Mouse (Mus musculus): ENCODE data around the gene Ngf.

DNA sequence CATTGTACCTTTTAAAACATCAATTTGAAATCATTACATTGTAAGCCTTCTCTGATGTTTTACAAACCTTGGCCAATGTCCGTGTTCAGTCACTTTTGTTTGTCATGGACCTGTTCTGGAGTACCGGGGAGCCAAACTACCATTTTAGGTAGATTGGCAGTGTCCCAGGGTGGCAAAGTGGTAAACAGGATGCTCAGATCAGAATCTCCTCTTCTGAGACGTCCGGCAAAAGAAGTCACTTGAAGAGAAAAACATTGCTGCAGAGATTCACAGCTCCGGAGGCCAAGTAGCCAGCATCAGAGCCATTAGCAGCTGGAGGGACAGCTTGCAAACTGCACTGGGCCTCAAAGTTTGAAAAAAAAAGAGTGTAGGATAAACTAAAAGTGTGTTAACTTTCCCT lies 9.2 kb upstream of the Ngf start:
- TF ChIP-seq CHD2 (IDR thresholded peaks at IDR 0.05; ENCODE audit: low read depth, low read length) (no peak), MAFK (IDR thresholded peaks at IDR 0.05; ENCODE audit: insufficient read depth, low read depth, low read length) (no peak), HCFC1 (IDR thresholded peaks at IDR 0.05; ENCODE audit: borderline replicate concordance, insufficient read depth, low read length) (no peak), ZC3H11A (IDR thresholded peaks at IDR 0.05; ENCODE audit: borderline replicate concordance, low read depth, low read length) (no peak), ZNF384 (IDR thresholded peaks at IDR 0.05; ENCODE audit: low read depth, low read length) (no peak)

Measured in ES-E14 (cell line).